Mouse (Mus musculus): Measurements from ENCODE around the gene Gpr62.

The Gpr62 gene

GRCm38 (mm10) chr9:106421865-106422160, 43.9 kb downstream of the Gpr62 start:
- peak in 1 of 2 experiments; percentile 91 for DNase-seq (ENCODE audit: low spot score in 2 of 2)

DNA sequence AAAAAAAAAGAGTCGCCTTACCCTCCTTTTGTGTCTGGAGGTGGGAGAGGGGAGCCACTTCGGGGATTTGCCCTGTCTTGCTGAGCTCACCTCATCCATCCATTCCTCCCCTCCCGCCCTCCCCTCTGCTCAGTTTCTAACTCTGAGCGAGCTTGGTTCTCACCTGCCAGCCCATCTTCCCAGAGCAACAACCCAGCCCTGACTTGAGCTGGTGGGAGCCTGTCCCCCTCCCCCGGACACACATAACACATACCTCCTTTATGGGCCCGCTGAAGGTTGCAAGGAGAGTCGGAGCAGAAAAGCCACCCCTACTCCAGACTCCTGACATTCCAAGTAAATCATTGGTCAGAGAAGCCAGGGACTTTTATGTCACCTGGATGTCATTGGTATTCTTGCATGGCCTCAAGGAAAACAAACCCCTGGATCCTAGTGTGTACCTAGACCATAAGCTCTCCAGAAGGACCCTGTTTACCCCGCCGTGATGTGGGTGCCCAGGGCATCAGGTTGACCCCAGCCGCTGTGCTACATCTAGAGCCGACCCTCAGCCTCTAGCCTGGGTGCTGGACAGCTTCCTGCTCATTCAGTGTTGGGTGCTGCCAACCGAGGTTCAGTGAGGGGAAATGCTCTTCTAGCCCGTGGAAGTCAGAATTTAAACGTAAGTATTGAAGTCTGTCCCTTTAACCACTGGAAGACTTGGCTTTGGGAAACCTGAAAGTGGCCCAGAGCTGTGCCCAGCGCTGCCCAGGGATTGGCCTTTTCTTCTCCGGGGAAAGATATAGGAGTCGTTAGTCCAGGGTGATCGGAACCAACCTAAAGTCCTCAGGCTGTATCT, 44.5 kb downstream of the Gpr62 start:
- no peak for DNase-seq (ENCODE audit: low spot score in 2 of 2)

- DNase-seq (ENCODE audit: low spot score in 2 of 2): no peak
Observed at GRCm38 (mm10) chr9:106420608-106421007, 45.1 kb downstream of the Gpr62 start.

DNA sequence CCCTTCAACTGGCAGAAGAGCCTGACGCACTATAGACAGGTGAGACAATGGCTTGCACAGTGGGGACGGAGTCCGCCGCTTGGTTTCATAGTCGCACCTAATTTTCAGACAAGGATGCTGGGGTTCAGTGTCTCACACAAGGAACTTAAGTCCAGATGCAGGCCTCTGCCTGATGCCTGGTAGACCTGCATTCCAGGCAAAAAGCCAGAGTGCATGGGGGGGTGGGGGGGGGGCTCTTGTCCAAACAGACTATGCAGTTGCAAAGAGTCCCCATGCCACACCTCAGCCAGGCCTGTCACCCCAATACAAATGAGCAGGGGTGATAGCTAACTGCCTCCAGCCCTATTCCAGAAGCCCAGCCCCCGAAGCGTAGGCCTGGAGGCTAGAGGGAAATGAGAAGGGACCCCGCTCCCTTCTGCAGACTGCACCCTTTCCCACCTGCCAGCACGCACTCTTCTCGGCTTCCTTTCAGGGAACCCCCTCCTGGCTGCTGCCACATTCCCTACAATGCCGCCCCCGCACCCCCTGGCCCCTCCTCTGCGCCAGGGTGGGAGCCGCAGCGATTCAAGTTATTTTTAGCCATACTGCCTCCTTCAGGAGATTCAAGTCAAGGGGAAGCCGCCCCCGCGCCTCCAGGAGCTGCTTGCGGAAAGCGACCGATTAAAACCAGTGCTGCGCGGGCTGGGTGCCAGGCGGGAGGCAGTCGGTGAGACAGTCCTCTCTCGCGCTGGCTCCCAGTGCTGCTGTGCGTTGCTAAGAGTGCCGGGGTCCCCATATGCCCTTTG, 47.7 kb downstream of the Gpr62 start:
- peak; percentile 96 to 98 for DNase-seq (ENCODE audit: low spot score in 2 of 2)

GRCm38 (mm10) chr9:106416826-106417225, 48.9 kb downstream of the Gpr62 start:
- no peak for DNase-seq (ENCODE audit: low spot score in 2 of 2)

Data from left cerebral cortex, adult 9 months (tissue).